Mouse (Mus musculus) cerebellum, postnatal 36 days (tissue): ENCODE measurements around the gene Zfp800.

Source experiments
- DNase-seq, 2 experiments: peaks; one replicate each; pipeline ENCODE4 v3.0.0; 2021 to 2022; ENCODE audit warnings: mixed read lengths in 2 of 2

Zfp800 gene

DNA sequence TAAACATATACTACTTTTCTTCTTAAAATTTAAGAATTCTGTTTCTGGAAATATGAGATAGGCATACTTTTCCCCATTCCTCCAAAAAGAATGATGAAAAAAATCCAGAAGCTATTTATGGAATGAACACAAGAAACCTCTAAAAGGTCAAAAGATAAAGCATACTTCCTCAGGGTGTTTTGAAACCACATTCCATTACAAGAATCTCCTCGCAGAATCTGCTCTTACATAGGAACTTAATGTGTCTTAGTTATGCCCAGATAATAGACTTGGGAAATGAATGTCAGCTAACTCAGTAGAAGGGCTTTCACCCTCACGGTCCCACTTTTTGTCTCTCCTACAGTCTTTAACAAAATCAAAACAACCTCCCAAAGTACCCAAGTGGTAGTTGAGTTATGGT, 203.9 kb downstream of the Zfp800 start:
- no peak for DNase-seq

DNA sequence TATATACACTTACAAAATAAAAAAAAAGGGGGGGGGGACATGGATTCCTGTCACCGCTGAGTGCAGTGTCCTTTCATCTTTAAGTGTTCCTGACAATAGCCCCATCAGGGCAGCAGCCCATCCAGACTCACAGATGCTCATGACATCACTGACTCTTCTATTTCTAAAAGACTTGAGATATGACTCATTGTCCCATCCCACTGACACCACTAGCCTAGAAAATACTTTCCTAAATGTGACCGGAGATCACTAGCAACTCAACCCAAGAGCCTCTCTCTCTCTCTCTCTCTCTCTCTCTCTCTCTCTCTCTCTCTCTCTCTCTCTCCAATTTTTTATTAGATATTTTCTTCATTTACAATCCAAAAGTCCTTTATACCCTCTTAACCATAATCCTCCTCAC, 205.9 kb downstream of the Zfp800 start:
- DNase-seq = no peak
